Mouse (Mus musculus): ENCODE data around the gene Ifi47. TPM values are rescaled to one million over a fixed set of nuclear protein-coding genes. Genes with fewer than 3 reads are reported as not detected.

The Ifi47 gene
- total RNA-seq, 2 experiments from 2014 or later, result 0.59 to 0.64 TPM

DNA sequence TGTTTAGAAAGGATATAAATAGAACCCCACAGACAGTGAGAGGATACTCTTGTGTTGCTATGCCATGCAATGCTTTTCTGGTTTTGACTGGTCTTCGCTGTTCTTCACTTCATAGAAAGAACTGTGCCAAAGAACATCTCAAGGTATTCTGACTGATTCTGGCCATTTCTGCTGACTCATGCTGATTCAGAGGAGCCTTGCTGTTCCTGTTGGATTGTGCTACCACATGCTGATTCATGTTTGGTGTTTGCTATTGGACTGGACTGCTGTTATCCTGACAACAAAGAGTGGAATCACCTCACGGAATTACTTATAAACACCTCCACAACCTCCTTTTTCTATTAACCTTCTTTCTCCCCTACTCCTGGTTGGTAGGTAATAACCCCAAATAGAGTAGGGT lies 47.8 kb downstream of the Ifi47 start:
- intact Hi-C loops (cut with DNase I), result no loop called here
- no peak for DNase-seq

DNA sequence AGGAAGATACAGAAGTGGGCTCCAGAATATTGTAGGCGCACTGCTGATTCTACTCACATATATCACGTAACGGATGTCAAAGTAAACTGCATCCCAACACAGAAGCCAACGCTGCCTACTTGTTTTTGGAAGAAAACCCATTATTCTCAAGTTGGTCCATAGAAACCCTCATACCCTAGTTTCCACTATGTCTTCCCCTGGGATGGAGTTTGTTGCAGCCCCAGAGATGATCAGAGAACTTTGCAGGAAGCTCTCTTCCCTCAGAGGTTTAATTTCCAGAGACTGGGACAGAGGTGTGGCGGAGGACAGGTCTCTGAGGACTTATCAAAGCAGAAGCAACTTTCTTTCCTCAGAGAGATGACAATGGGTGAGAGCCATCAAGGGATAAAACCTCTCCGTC lies 65.6 kb downstream of the Ifi47 start, which contains the start of gene Olfr1395:
Gene Olfr1395 (plus strand): TSS at position 301 of the 400 bp plus-strand sequence.
- no peak for DNase-seq
- intact Hi-C loops (cut with DNase I), result no loop called here

Other genes starting within 250 kb of the Ifi47 start
- gene Gm12184, start 249.9 kb upstream of the Ifi47 start, total RNA-seq (2021), result under 1 TPM; 0.61 to 0.91 TPM
- gene Irgm1, start 204.9 kb upstream of the Ifi47 start, total RNA-seq (2021), result 10 to 100 TPM in 1 of 2 experiments, 1 to 10 TPM in 1; 8.7 to 11.3 TPM
- gene Gm5431, start 174.4 kb upstream of the Ifi47 start, total RNA-seq (2021), result under 1 TPM; 0.25 to 0.28 TPM
- gene Psme2b, start 130.4 kb upstream of the Ifi47 start, total RNA-seq (2021), result under 1 TPM; 0.41 to 0.44 TPM
- not detected for gene Olfr56, start 97.7 kb upstream of the Ifi47 start, total RNA-seq (2021)
- gene 9930111J21Rik1, start 97.2 kb upstream of the Ifi47 start, total RNA-seq (2021), result 1 to 10 TPM; 1.2 TPM
- under 1 TPM; 0.26 to 0.27 TPM for gene Gm12185, start 84.4 kb upstream of the Ifi47 start, total RNA-seq (2021)
- 1 to 10 TPM in 1 of 2 experiments, under 1 TPM in 1; 0.33 to 1.2 TPM for gene Tgtp1, start 82.4 kb upstream of the Ifi47 start, total RNA-seq (2021)
- 1 to 10 TPM; 1.6 to 1.7 TPM for gene 9930111J21Rik2, start 25.3 kb upstream of the Ifi47 start, total RNA-seq (2021)
- 1 to 10 TPM in 1 of 2 experiments, under 1 TPM in 1; 0.33 to 1.1 TPM for gene Tgtp2, start 12.4 kb upstream of the Ifi47 start, total RNA-seq (2021)
- gene Olfr1396, start 38.3 kb downstream of the Ifi47 start, total RNA-seq (2021), result not detected
- gene Olfr1395, start 65.7 kb downstream of the Ifi47 start, total RNA-seq (2021), result not detected
- gene Olfr1394, start 77.8 kb downstream of the Ifi47 start, total RNA-seq (2021), result not detected
- gene Btnl9, start 110.6 kb downstream of the Ifi47 start, total RNA-seq (2021), result 1 to 10 TPM; 2.1 to 4.3 TPM
- 10 to 100 TPM; 17.2 to 20.9 TPM for gene Zfp62, start 126.7 kb downstream of the Ifi47 start, total RNA-seq (2021)
- gene Mgat1, start 167.6 kb downstream of the Ifi47 start, total RNA-seq (2021), result 10 to 100 TPM; 41.3 to 41.5 TPM
- not detected for gene Olfr1393, start 201.7 kb downstream of the Ifi47 start, total RNA-seq (2021)
- not detected for gene Olfr1392, start 208.7 kb downstream of the Ifi47 start, total RNA-seq (2021)
- not detected for gene Olfr10, start 228.2 kb downstream of the Ifi47 start, total RNA-seq (2021)
- gene Olfr1391, start 246.2 kb downstream of the Ifi47 start, total RNA-seq (2021), result not detected

All from gastrocnemius, postnatal 36 days (tissue).